Mouse (Mus musculus): ENCODE measurements around the gene Fbp2. TPM values are rescaled to one million over a fixed set of nuclear protein-coding genes. Genes with fewer than 3 reads are reported as not detected.
"Not testable (repeated sequence)": the region's sequence is repeated elsewhere in the genome, so short reads cannot be mapped to it uniquely, and the experiment has no call there.

The Fbp2 gene
- polyA plus RNA-seq, 1 experiment = not detected

GRCm38 (mm10) chr13:62866817-62867216 is 8.6 kb upstream of the Fbp2 start:
- TF ChIP-seq POLR2A (IDR thresholded peaks at IDR 0.05; ENCODE audit: borderline replicate concordance, low read depth, low read length) = no peak
- TF ChIP-seq CTCF (IDR thresholded peaks at IDR 0.05; ENCODE audit: low read depth, low read length) = no peak
- H3K27ac ChIP-seq (ENCODE audit: insufficient read depth, low read depth, low read length) = no peak overlapping the region
- H3K4me1 ChIP-seq (ENCODE audit: control insufficient read depth, insufficient read depth, low read length) = no peaks in the 10 kb centered on the region
- no peak overlapping the region for H3K4me3 ChIP-seq (ENCODE audit: insufficient read depth, low read length)

- TF ChIP-seq CTCF (IDR thresholded peaks at IDR 0.05; ENCODE audit: low read depth, low read length) = no peak
- TF ChIP-seq POLR2A (IDR thresholded peaks at IDR 0.05; ENCODE audit: borderline replicate concordance, low read depth, low read length) = no peak
- Histone ChIP-seq H3K4me1 (ENCODE audit: control insufficient read depth, insufficient read depth, low read length) (no peaks in the 10 kb centered on the region), H3K27ac (ENCODE audit: insufficient read depth, low read depth, low read length) (no peak overlapping the region), H3K4me3 (ENCODE audit: insufficient read depth, low read length) (no peak overlapping the region)
Observed at GRCm38 (mm10) chr13:62865651-62866315, 7.6 kb upstream of the Fbp2 start.

- TF ChIP-seq CTCF (IDR thresholded peaks at IDR 0.05; ENCODE audit: low read depth, low read length) = no peak
- no peak for TF ChIP-seq POLR2A (IDR thresholded peaks at IDR 0.05; ENCODE audit: borderline replicate concordance, low read depth, low read length)
- Histone ChIP-seq H3K4me1 (ENCODE audit: control insufficient read depth, insufficient read depth, low read length) (no peaks in the 10 kb centered on the region), H3K27ac (ENCODE audit: insufficient read depth, low read depth, low read length) (no peak overlapping the region), H3K4me3 (ENCODE audit: insufficient read depth, low read length) (no peak overlapping the region)
Observed at GRCm38 (mm10) chr13:62863771-62864170, 5.5 kb upstream of the Fbp2 start.

GRCm38 (mm10) chr13:62862875-62863274 is 4.7 kb upstream of the Fbp2 start:
- TF ChIP-seq CTCF (IDR thresholded peaks at IDR 0.05; ENCODE audit: low read depth, low read length) (no peak), POLR2A (IDR thresholded peaks at IDR 0.05; ENCODE audit: borderline replicate concordance, low read depth, low read length) (no peak)
- Histone ChIP-seq H3K4me1 (ENCODE audit: control insufficient read depth, insufficient read depth, low read length) (no peaks in the 10 kb centered on the region), H3K27ac (ENCODE audit: insufficient read depth, low read depth, low read length) (no peak overlapping the region), H3K4me3 (ENCODE audit: insufficient read depth, low read length) (no peak overlapping the region)

DNA sequence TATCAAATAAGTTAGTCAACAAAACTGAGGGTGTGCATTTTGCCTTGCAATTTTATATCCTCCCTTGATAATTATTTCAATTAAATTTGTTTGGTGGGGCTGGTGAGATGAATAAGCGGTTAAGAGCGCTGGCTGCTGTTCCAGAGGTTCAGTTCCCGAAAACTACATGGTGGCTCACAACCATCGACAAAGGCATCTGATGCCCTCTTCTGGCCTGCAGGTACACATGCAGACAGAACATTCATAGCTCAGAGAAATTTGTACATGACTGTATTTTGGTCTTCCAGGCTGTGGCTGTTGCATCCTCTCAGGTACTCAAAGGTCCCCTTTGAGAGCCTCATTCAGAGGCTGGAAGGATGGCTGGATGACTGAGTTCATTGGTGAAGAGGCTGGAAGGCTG is 1.8 kb upstream of the Fbp2 start:
- H3K4me3 ChIP-seq (ENCODE audit: insufficient read depth, low read length) = no peak overlapping the region
- no peak overlapping the region for H3K27ac ChIP-seq (ENCODE audit: insufficient read depth, low read depth, low read length)
- no peaks in the 10 kb centered on the region for H3K4me1 ChIP-seq (ENCODE audit: control insufficient read depth, insufficient read depth, low read length)
- no peak for TF ChIP-seq CTCF (IDR thresholded peaks at IDR 0.05; ENCODE audit: low read depth, low read length)
- TF ChIP-seq POLR2A (IDR thresholded peaks at IDR 0.05; ENCODE audit: borderline replicate concordance, low read depth, low read length) = no peak

DNA sequence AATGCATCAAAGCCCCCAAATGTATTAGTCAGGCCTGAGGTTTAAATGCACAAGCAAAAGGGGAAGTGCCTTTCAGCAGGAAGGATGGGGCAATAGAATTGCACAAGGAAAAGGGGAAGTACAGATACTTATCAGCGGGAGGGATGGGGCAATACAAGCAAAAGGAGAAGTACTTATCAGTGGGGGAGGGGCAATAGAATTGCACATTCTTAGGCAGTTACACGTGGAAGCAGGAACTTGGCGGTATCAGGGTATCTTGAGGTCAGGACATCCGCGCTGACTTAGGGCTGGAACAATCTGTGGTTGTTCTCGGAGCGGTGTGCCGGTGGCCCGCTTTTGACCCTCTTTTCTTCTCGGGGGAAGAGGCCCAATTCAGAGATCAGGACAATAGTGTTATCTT is 1.0 kb upstream of the Fbp2 start:
- not testable (repeated sequence) for H3K4me3 ChIP-seq (ENCODE audit: insufficient read depth, low read length); H3K27ac ChIP-seq (ENCODE audit: insufficient read depth, low read depth, low read length); H3K4me1 ChIP-seq (ENCODE audit: control insufficient read depth, insufficient read depth, low read length)

DNA sequence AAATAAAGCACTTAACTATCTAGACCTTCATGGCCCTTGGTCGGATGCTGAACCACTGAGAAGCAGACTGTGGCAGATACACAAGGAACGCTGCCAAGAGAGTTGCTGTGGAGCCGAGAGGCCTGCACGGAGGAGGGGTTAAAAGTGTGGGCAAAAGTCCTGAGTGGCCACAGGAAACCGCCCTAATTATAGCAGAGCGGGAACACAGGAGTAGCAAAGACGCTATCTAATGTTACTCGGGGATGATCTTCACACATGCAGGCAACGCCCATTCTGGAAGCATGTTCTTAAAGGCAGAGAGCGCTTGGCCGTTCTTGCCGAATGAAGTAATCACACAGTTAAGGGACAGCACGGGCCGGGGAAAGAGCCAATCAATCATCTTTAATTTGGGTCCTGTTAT is 1.4 kb downstream of the Fbp2 start:
- Histone ChIP-seq H3K4me3 (ENCODE audit: insufficient read depth, low read length) (no peak overlapping the region), H3K4me1 (ENCODE audit: control insufficient read depth, insufficient read depth, low read length) (no peaks in the 10 kb centered on the region), H3K27ac (ENCODE audit: insufficient read depth, low read depth, low read length) (no peak overlapping the region)
- no peak for TF ChIP-seq CTCF (IDR thresholded peaks at IDR 0.05; ENCODE audit: low read depth, low read length)

DNA sequence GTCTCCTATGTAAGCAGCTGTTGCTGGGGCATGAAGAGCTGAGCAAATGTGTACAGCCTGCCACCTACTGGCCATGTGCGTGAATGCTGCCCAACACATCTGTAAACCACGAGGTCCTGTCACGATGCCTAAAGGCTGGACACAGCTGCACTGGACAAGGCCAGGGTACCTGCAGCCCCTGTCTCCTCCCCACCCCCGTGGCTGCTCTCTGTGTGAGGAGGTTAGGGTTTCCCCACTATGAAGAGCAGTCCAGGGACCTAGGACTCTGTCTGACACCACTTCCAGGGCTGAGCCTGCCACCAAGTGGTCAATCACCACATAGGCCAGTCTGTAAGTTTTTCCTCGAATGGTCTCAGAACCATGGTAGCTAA is 1.9 kb downstream of the Fbp2 start:
- TF ChIP-seq POLR2A (IDR thresholded peaks at IDR 0.05; ENCODE audit: borderline replicate concordance, low read depth, low read length) = no peak
- TF ChIP-seq CTCF (IDR thresholded peaks at IDR 0.05; ENCODE audit: low read depth, low read length) = peak; percentile 89
- no peaks in the 10 kb centered on the region for H3K4me1 ChIP-seq (ENCODE audit: control insufficient read depth, insufficient read depth, low read length)
- H3K4me3 ChIP-seq (ENCODE audit: insufficient read depth, low read length) = no peak overlapping the region

DNA sequence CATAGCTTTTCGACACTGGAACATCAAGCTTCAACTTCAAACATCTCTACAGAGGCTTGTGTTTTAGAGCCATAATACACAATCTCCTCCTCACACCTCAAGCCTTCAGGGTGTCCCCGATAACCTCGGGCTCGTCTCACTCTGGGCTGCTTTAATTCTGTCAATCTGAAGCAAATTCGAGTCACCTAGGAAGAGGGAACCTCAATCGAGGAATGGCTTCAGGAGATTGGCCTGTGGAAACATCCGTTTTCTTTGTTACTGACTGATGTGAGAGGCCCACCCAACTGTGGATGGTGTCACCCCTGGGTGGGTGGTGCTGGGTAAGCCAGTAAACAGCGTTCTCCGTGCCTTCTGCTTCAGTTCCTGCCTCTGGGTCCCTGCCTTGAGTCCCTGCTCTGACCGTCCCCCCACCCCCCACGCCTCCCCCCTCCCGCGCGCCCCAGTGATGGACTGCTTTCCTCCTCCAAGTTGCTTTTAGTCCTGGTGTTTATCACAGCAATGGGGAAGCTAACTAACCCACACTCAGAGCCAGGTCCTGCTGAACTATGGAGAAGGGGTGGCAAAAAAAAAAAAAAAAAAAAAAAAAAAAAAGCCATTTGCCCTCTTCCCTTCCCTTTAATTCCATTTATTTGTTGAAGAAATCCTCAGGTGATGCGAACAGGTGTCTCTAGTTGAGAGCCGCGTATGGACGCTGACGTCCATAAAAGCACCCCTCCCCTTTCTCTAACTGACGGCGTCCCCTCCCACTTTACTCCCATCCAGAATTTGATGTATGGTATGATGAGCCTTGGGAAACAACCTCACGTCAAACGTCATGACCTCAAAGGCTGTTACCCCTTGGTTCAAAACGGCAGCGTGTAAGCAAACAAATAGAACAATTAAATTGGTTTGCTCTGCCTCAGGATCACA is 2.6 kb downstream of the Fbp2 start:
- TF ChIP-seq POLR2A (IDR thresholded peaks at IDR 0.05; ENCODE audit: borderline replicate concordance, low read depth, low read length) = no peak
- TF ChIP-seq CTCF (IDR thresholded peaks at IDR 0.05; ENCODE audit: low read depth, low read length) = no peak
- Histone ChIP-seq H3K27ac (ENCODE audit: insufficient read depth, low read depth, low read length) (no peak overlapping the region), H3K4me3 (ENCODE audit: insufficient read depth, low read length) (peak overlapping the region; percentile 21), H3K4me1 (ENCODE audit: control insufficient read depth, insufficient read depth, low read length) (no peaks in the 10 kb centered on the region)

More for the DNA sequence above, 1.9 kb downstream of the Fbp2 start:
- no peak overlapping the region for H3K27ac ChIP-seq (ENCODE audit: insufficient read depth, low read depth, low read length)

- H3K27ac ChIP-seq (ENCODE audit: insufficient read depth, low read depth, low read length) = no peak overlapping the region
- no peak overlapping the region for H3K4me3 ChIP-seq (ENCODE audit: insufficient read depth, low read length)
- peak; percentile 78 for TF ChIP-seq CTCF (IDR thresholded peaks at IDR 0.05; ENCODE audit: low read depth, low read length)
- no peak for TF ChIP-seq POLR2A (IDR thresholded peaks at IDR 0.05; ENCODE audit: borderline replicate concordance, low read depth, low read length)
- H3K4me1 ChIP-seq (ENCODE audit: control insufficient read depth, insufficient read depth, low read length) = no peaks in the 10 kb centered on the region
Observed at GRCm38 (mm10) chr13:62854666-62855065, 3.6 kb downstream of the Fbp2 start.

Measured in bone marrow macrophage, adult 2 months (primary cell).